Mouse (Mus musculus) forebrain, embryonic 16.5 days (tissue): Measurements from ENCODE around the gene Gjd3. TPM values are rescaled to one million over a fixed set of nuclear protein-coding genes. Genes with fewer than 3 reads are reported as not detected.
"Not testable (repeated sequence)": the region's sequence is repeated elsewhere in the genome, so short reads cannot be mapped to it uniquely, and the experiment has no call there.

Experiments
- ATAC-seq: fragments of 200-750 bp; cut with Nextera tagmentation; 2 replicates; pipeline ENCODE4 v1.8.0; 2017; ENCODE audit warnings: mild to moderate bottlenecking, moderate library complexity
- H3K27ac ChIP-seq: fragments of 300-500 bp; sonication (generic); 2 replicates; pipeline ENCODE4 v1.5.1; 2014; ENCODE audit warnings: low read length, control low read depth
- H3K27me3 ChIP-seq: fragments of 300-500 bp; sonication (generic); replicated peaks from 2 replicates; pipeline ENCODE4 v1.6.1; 2014; ENCODE audit warnings: low read length; ENCODE audit not compliant: control insufficient read depth, insufficient read depth
- H3K36me3 ChIP-seq: fragments of 300-500 bp; sonication (generic); 2 replicates; pipeline ENCODE4 v1.6.1; 2014; ENCODE audit not compliant: control insufficient read depth, insufficient read depth
- H3K4me1 ChIP-seq: fragments of 300-500 bp; sonication (generic); replicated peaks from 2 replicates; pipeline ENCODE4 v1.6.1; 2014; ENCODE audit warnings: low read length; ENCODE audit not compliant: control insufficient read depth, insufficient read depth
- H3K4me2 ChIP-seq: fragments of 300-500 bp; sonication (generic); 2 replicates; pipeline ENCODE4 v1.6.1; 2014; ENCODE audit warnings: mild to moderate bottlenecking, low read length, control low read depth
- H3K4me3 ChIP-seq: fragments of 300-500 bp; sonication (generic); replicated peaks from 2 replicates; pipeline ENCODE4 v1.5.1; 2014; ENCODE audit warnings: mild to moderate bottlenecking, low read length, control low read depth
- H3K9ac ChIP-seq: fragments of 300-500 bp; sonication (generic); replicated peaks from 2 replicates; pipeline ENCODE4 v1.6.1; 2014; ENCODE audit warnings: low read depth, low read length, control low read depth
- H3K9me3 ChIP-seq: fragments of 300-500 bp; sonication (generic); 2 replicates; pipeline ENCODE4 v1.6.1; 2016; ENCODE audit warnings: low read length; ENCODE audit not compliant: control insufficient read depth
- WGBS: fragments of 180-500 bp; shearing (Covaris S2); extraction: QIAGEN DNeasy Blood & Tissue Kit; methylation state at CpG from one replicate; pipeline ENCODE4 v1.1.7; 2014; 5-methylcytosine and 5-hydroxymethylcytosine counted together
- polyA plus RNA-seq: library from polyadenylated mRNA; unstranded; fragments of >200 nt; fragmentation: Nextera tagmentation; extraction: Ambion mirVana; gene quantifications from 2 replicates; pipeline ENCODE4 v1.2.1, GENCODE M21; 2015

Gjd3 gene
- polyA plus RNA-seq, 1 experiment from 2014 or later = 1.0 TPM

- Histone ChIP-seq H3K36me3 (no peaks in the 10 kb centered on the region), H3K4me1 (peaks cover 66% of the 10 kb centered on the region), H3K4me3 (no peak overlapping the region), H3K4me2 (no peak overlapping the region; the same call in 1 of the 2 replicates), H3K9ac (no peak overlapping the region), H3K27ac (no peak overlapping the region), H3K27me3 (peaks cover 9% of the 10 kb centered on the region; the same call in 1 of the 2 replicates), H3K9me3 (no peaks in the 10 kb centered on the region)
- no peak for ATAC-seq
- WGBS = 46% methylated on average over 7 of the region's 7 CpGs
Measured at GRCm38 (mm10) chr11:98938701-98939083, 44.1 kb downstream of the Gjd3 start.

DNA sequence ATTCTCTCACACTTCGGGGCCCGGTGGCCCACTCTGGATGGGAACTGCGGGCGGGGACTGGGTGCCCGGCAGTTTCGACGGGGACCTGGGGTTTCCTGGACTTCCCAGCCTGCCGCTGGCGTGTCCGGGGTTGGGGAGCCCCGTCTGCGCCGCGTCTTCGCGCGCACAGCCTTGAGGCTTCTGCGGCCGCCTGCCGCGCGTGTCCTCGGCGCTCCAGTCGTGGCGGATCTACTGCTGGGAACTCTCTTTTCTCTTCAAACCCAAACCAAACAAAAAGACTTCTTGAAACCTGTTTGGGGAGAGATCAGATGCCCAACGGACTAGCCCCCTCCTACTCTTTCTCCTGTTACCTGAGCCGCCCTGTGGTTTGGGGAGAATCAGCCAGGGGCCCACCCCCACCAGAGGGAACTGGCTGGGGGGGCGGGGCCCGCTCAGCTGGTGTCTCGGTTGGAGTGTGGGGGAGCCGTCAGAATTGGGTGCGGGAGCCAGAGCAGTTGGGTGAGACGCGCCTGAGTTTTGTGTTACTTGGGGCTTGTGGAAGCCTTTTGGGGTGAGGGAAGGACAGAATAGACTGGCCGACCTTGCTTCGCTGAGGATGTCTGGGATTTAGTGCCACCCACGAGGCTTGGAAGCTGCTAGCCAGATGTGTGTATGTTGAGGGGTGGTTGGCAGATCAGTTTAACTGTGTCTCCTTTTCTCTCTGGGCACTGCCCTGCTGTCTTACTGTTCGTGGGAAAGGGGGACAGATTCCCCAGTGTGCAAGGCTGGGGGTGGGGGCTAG is 44.7 kb downstream of the Gjd3 start:
- H3K27me3 ChIP-seq = peaks cover 9% of the 10 kb centered on the region; the same call in 1 of the 2 replicates
- peak; percentile 3 for ATAC-seq
- H3K9me3 ChIP-seq = no peaks in the 10 kb centered on the region
- peaks cover 62% of the 10 kb centered on the region for H3K4me1 ChIP-seq
- no peak overlapping the region; the same call in 1 of the 2 replicates for H3K27ac ChIP-seq
- peak overlapping the region; percentile 66 for H3K4me3 ChIP-seq
- H3K36me3 ChIP-seq = no peaks in the 10 kb centered on the region
- peak overlapping the region; percentile 98 for H3K4me2 ChIP-seq
- WGBS = under 1% methylated on average over 39 of the region's 39 CpGs
- peak overlapping the region; percentile 62 for H3K9ac ChIP-seq

DNA sequence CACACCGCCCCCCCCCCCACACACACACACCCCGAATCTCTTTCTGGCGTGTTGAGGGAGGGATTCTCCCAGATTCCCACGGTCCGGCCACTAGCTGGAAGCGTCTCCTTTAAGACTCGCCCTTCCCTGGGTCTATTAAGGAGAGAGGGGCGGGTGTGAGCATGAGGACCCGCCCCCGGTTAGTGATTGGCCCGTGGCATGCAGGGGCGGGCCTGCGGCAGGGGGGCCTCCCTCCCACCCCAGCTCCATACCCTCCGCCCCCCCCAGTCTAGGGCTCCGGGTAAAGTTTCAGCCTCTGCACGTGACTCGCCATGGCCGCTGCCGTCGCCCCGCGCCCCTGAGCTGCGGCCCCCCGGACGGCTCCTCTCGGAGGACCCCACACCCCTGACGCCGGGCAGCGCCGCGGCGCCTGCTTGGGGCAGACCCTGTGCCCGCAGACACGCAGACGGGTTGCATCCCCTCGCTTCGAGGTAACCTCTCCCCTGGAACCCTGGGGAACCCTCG is 45.4 kb downstream of the Gjd3 start:
- no peaks in the 10 kb centered on the region for H3K9me3 ChIP-seq
- H3K27me3 ChIP-seq = peaks cover 9% of the 10 kb centered on the region; the same call in 1 of the 2 replicates
- peak overlapping the region; percentile 66 for H3K4me3 ChIP-seq
- H3K27ac ChIP-seq = no peak overlapping the region; the same call in 1 of the 2 replicates
- peak overlapping the region; percentile 62 for H3K9ac ChIP-seq
- 0% methylated on average over 37 of the region's 38 CpGs for WGBS
- H3K4me2 ChIP-seq = peak overlapping the region; percentile 98
- peaks cover 63% of the 10 kb centered on the region for H3K4me1 ChIP-seq
- H3K36me3 ChIP-seq = no peaks in the 10 kb centered on the region
- ATAC-seq = peak; percentile 92

DNA sequence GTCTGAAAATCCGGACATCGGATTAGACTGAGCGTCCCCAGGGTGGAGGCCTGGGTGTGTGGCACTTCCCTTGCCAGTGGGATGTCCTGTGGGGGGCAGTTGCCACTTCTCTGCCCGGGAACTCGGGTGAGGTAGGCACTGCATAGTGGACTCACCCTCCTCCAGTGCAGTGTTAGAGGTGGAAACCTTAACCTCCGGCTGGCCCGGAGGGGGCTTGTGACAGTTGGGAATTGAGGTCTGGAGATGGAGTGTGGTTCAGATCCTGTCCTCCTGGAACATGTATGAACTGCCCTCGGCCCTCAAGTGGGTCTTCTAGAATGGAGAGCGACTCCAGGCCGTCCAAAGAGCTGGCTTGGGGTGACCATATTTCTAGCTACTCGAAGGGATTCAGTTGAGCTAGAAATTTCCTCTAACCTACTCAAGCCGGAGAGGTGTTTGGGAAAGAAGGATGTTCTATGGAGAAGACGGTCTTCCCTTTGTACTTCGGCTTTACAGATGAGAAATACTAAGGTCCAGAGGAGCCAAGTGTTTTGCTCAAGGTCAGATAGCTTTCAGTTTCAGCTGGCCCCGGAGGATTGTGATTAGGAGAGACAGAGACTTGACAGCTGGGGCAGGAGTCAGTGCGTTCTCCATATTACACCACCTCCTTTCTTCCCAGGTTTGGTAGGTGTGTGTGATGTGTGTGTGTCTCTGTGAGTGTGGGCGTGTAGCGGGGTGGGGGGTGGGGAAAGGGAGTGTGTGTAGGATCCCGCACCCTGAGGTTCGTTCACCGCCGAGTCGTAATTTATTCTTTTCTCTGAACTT is 46.0 kb downstream of the Gjd3 start:
- ATAC-seq = peak; percentile 27
- H3K36me3 ChIP-seq = no peaks in the 10 kb centered on the region
- H3K4me2 ChIP-seq = peak overlapping the region; percentile 98
- peak overlapping the region; percentile 66 for H3K4me3 ChIP-seq
- peak overlapping the region; percentile 62 for H3K9ac ChIP-seq
- H3K4me1 ChIP-seq = peaks cover 63% of the 10 kb centered on the region
- H3K27me3 ChIP-seq = peaks cover 9% of the 10 kb centered on the region; the same call in 1 of the 2 replicates
- H3K9me3 ChIP-seq = no peaks in the 10 kb centered on the region
- 3% methylated on average over 23 of the region's 23 CpGs for WGBS
- no peak overlapping the region for H3K27ac ChIP-seq

GRCm38 (mm10) chr11:98936170-98936569 is 46.6 kb downstream of the Gjd3 start:
- no peak for ATAC-seq
- Histone ChIP-seq H3K4me2 (peak overlapping the region; percentile 98), H3K27ac (no peak overlapping the region), H3K27me3 (peaks cover 9% of the 10 kb centered on the region; the same call in 1 of the 2 replicates), H3K36me3 (no peaks in the 10 kb centered on the region), H3K9ac (no peak overlapping the region), H3K4me1 (peaks cover 63% of the 10 kb centered on the region), H3K4me3 (peak overlapping the region; percentile 0; the same call in 1 of the 2 replicates), H3K9me3 (no peaks in the 10 kb centered on the region)
- 2% methylated on average over 29 of the region's 29 CpGs for whole genome bisulfite sequencing

DNA sequence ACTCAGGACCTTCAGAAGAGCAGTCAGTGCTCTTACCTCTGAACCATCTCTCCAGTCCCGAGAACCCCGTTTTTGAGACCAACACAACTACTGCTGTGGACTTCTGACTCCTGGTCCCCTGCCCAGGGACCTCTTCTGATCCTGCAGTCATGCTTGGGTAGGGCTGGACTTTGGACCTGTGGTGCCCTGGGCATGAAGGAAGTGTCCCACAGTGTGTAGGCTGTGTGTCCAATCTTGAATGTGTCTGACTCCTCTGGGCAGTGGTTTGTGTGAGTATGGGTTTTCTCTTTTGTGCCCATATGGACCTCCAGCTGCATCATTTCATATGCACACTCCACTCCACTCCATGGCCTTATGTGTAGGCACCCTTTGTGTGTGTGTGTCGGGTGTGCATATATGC is 47.7 kb downstream of the Gjd3 start:
- Histone ChIP-seq H3K27me3 (peaks cover 9% of the 10 kb centered on the region; the same call in 1 of the 2 replicates), H3K4me1 (peaks cover 63% of the 10 kb centered on the region), H3K27ac (no peak overlapping the region), H3K36me3 (no peaks in the 10 kb centered on the region), H3K4me2 (no peak overlapping the region), H3K9ac (no peak overlapping the region), H3K9me3 (no peaks in the 10 kb centered on the region), H3K4me3 (no peak overlapping the region)
- ATAC-seq = no peak
- WGBS = 95% methylated on average over 3 of the region's 3 CpGs

DNA sequence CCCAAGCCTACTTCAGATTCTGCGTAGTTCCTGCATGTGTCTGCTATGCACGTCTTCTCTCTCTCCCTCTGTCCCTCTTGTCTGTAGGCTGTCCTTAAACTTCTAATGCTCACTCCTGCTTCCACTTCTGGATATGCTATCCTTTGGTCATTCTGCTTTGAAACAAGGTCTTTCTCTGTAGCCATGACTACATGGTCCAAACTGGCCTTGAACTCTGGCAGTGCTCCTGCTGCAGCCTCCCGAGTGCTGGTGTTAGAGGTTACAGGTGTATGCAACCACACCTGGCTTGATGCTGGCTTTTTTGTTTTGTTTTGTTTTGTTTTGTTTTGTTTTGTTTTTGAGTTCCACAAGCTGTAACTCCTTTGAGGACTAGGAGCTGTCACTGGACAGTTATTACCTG is 48.4 kb downstream of the Gjd3 start:
- H3K27me3 ChIP-seq = peaks cover 9% of the 10 kb centered on the region; the same call in 1 of the 2 replicates

GRCm38 (mm10) chr11:98933847-98934246 is 49.0 kb downstream of the Gjd3 start:
- H3K4me3 ChIP-seq, ATAC-seq, H3K36me3 ChIP-seq, H3K4me2 ChIP-seq, H3K27me3 ChIP-seq, H3K27ac ChIP-seq, H3K9me3 ChIP-seq, H3K9ac ChIP-seq: not testable (repeated sequence)
- H3K4me1 ChIP-seq = peaks cover 72% of the 10 kb centered on the region
- WGBS = 86% methylated on average over 2 of the region's 2 CpGs

More for the DNA sequence above, 48.4 kb downstream of the Gjd3 start:
- Histone ChIP-seq H3K4me2 (no peak overlapping the region), H3K9ac (no peak overlapping the region), H3K9me3 (no peaks in the 10 kb centered on the region), H3K36me3 (no peaks in the 10 kb centered on the region), H3K27ac (no peak overlapping the region), H3K4me1 (peaks cover 67% of the 10 kb centered on the region), H3K4me3 (no peak overlapping the region)
- WGBS = 91% methylated on average over 3 of the region's 3 CpGs
- ATAC-seq = no peak

- H3K27ac ChIP-seq = no peak overlapping the region
- H3K4me2 ChIP-seq = no peak overlapping the region
- no peaks in the 10 kb centered on the region for H3K9me3 ChIP-seq
- H3K27me3 ChIP-seq = peaks cover 9% of the 10 kb centered on the region; the same call in 1 of the 2 replicates
- H3K36me3 ChIP-seq = no peaks in the 10 kb centered on the region
- no peak for ATAC-seq
- H3K4me1 ChIP-seq = peaks cover 73% of the 10 kb centered on the region
- H3K4me3 ChIP-seq = no peak overlapping the region
- WGBS = 41% methylated on average over 9 of the region's 9 CpGs
- H3K9ac ChIP-seq = no peak overlapping the region
Measured at GRCm38 (mm10) chr11:98933151-98933550, 49.7 kb downstream of the Gjd3 start.
